Mouse (Mus musculus) embryonic fibroblast, embryonic 13.5 days (primary cell): ENCODE measurements around the gene Fam71f2.

Experiments used
- CTCF ChIP-seq: IDR thresholded peaks from 2 replicates; pipeline ENCODE4 v1.5.1; 2011; ENCODE audit warnings: mild to moderate bottlenecking, control low read depth, low read length, moderate library complexity, borderline replicate concordance; ENCODE audit not compliant: insufficient read depth
- POLR2A ChIP-seq: IDR thresholded peaks from 2 replicates; pipeline ENCODE4 v1.6.1; 2011; ENCODE audit warnings: low read depth, mild to moderate bottlenecking, control low read depth, low read length, moderate library complexity

- TF ChIP-seq POLR2A (no peak), CTCF (no peak)
Observed at GRCm38 (mm10) chr6:29240806-29241205, 38.6 kb upstream of the Fam71f2 start.
